Mouse (Mus musculus) thymus, adult 18-20 months (tissue): Measurements from ENCODE around the gene Cpt1c.

ENCODE experiments used
- DNase-seq, 2 experiments: peaks; one replicate each; pipeline ENCODE4 v3.0.0; 2022; ENCODE audit warnings: mixed read lengths in 2 of 2

Gene Cpt1c

DNA sequence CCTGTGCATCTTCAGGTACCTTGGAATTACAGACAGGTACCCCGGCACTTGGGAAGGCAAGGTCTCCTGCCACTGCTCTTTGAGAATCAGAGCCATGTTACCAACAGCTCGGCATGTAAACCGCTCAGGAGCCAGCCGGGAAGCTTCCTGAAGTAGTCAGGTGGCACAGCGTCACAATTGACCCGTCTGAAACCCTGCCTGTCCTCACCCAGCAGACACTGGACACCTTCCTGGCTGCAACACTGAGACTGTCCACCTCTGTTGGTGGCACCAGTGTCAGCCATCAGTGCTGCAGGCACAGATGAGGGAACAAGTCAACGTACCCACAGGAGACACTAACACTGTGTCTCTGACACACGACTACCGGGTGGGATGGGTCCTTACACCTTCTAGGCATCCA lies 59.3 kb downstream of the Cpt1c start:
- no peak for DNase-seq

DNA sequence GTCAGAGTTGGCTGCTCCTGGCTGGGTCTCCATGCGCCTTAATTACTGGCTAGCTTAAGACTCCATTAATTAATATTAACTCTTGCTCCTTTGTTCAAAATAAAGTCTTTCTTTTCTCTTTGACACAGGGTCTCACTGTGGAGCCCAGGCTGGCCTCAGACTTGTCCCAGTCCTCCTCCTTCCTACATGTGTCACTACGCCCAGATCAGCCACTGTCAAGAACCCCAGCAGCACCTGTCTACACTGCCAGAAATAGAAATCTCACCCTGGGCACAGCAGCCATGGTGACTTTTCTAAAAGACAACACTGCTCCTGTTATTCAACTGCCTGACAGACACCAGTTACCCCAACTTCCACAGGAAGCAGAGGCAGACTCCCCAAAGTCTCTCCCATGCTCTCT lies 60.3 kb downstream of the Cpt1c start:
- DNase-seq = no peak
